Mouse (Mus musculus): Measurements from ENCODE around the gene Gm26965. TPM values are rescaled to one million over a fixed set of nuclear protein-coding genes. Genes with fewer than 3 reads are reported as not detected.

The Gm26965 gene
- polyA plus RNA-seq, 3 experiments from 2014 or later = 2.5 to 6.3 TPM; not detected in 1

Other genes with a start within 250 kb of the Gm26965 start
- 1 to 10 TPM; 1.4 to 3.7 (median 1.9) TPM for gene Zfp458, start 247.7 kb downstream of the Gm26965 start, polyA plus RNA-seq (2017; shearing (Covaris generic))
- gene Zfp457, start 219.7 kb downstream of the Gm26965 start, polyA plus RNA-seq (2017; shearing (Covaris generic)) = under 1 TPM in 1 of 3 experiments, not detected in 2; 0.40 TPM
- 1 to 10 TPM; 5.1 to 8.1 (median 6.1) TPM for gene Zfp595, start 193.6 kb downstream of the Gm26965 start, polyA plus RNA-seq (2017; shearing (Covaris generic))
- under 1 TPM in 1 of 3 experiments, not detected in 2; 0.69 TPM for gene Gm28044, start 165.6 kb downstream of the Gm26965 start, polyA plus RNA-seq (2017; shearing (Covaris generic))
- gene Zfp953, start 165.5 kb downstream of the Gm26965 start, polyA plus RNA-seq (2017; shearing (Covaris generic)) = 1 to 10 TPM; 2.1 to 3.2 (median 2.8) TPM
- gene Gm28041, start 150.4 kb downstream of the Gm26965 start, polyA plus RNA-seq (2017; shearing (Covaris generic)) = 1 to 10 TPM in 2 of 3 experiments, under 1 TPM in 1; 0.78 to 2.9 (median 2.5) TPM
- gene Zfp456, start 150.3 kb downstream of the Gm26965 start, polyA plus RNA-seq (2017; shearing (Covaris generic)) = 1 to 10 TPM; 5.5 to 7.2 (median 5.6) TPM
- 10 to 100 TPM; 24.1 to 28.1 (median 25.8) TPM for gene Zfp429, start 126.3 kb downstream of the Gm26965 start, polyA plus RNA-seq (2017; shearing (Covaris generic))
- gene Zfp459, start 104.7 kb downstream of the Gm26965 start, polyA plus RNA-seq (2017; shearing (Covaris generic)) = 1 to 10 TPM in 1 of 3 experiments, under 1 TPM in 2; 0.19 to 5.7 (median 0.82) TPM
- 10 to 100 TPM; 12.7 to 18.2 (median 15.3) TPM for gene Zfp874a, start 74.5 kb downstream of the Gm26965 start, polyA plus RNA-seq (2017; shearing (Covaris generic))
- 10 to 100 TPM; 11.1 to 16.7 (median 12.4) TPM for gene Zfp874b, start 41.9 kb downstream of the Gm26965 start, polyA plus RNA-seq (2017; shearing (Covaris generic))
- 10 to 100 TPM; 12.4 to 15.2 (median 13.4) TPM for gene Zfp58, start 25.6 kb downstream of the Gm26965 start, polyA plus RNA-seq (2017; shearing (Covaris generic))
- gene Zfp87, start within 50 bp of the Gm26965 start, polyA plus RNA-seq (2017; shearing (Covaris generic)) = 10 to 100 TPM; 51.7 to 63.1 (median 53.1) TPM
- gene Zfp748, start 27.7 kb upstream of the Gm26965 start, polyA plus RNA-seq (2017; shearing (Covaris generic)) = 10 to 100 TPM; 18.0 to 22.2 (median 18.5) TPM
- gene Zfp729b, start 83.6 kb upstream of the Gm26965 start, polyA plus RNA-seq (2017; shearing (Covaris generic)) = 10 to 100 TPM in 1 of 3 experiments, 1 to 10 TPM in 2; 7.1 to 10.0 (median 9.6) TPM
- gene Gm49345, start 111.6 kb upstream of the Gm26965 start, polyA plus RNA-seq (2017; shearing (Covaris generic)) = 1 to 10 TPM in 2 of 3 experiments, not detected in 1; 6.0 to 8.1 TPM
- gene Zfp729a, start 111.6 kb upstream of the Gm26965 start, polyA plus RNA-seq (2017; shearing (Covaris generic)) = 10 to 100 TPM; 10.1 to 12.7 (median 11.7) TPM
- 10 to 100 TPM; 15.4 to 22.5 (median 20.1) TPM for gene Zfp738, start 160.9 kb upstream of the Gm26965 start, polyA plus RNA-seq (2017; shearing (Covaris generic))
- 1 to 10 TPM; 4.2 to 7.9 (median 6.5) TPM for gene Zfp65, start 203.0 kb upstream of the Gm26965 start, polyA plus RNA-seq (2017; shearing (Covaris generic))
- 10 to 100 TPM; 15.7 to 19.6 (median 16.3) TPM for gene Zfp85, start 229.1 kb upstream of the Gm26965 start, polyA plus RNA-seq (2017; shearing (Covaris generic))